Mouse (Mus musculus) embryo, embryonic 11.5 days (tissue): ENCODE results near the gene Hddc3.
"Not testable (repeated sequence)": the region's sequence is repeated elsewhere in the genome, so short reads cannot be mapped to it uniquely, and the experiment has no call there.

Source experiments
- DNase-seq: peaks from one replicate; pipeline ENCODE4 v3.0.0-alpha.2; 2012; ENCODE audit warnings: low read depth, low spot score

Gene Hddc3

GRCm38 (mm10) chr7:80369967-80370431 is 27.1 kb downstream of the Hddc3 start:
- no peak for DNase-seq

- DNase-seq = no peak
Observed at GRCm38 (mm10) chr7:80370649-80371040, 27.7 kb downstream of the Hddc3 start.

- DNase-seq = no peak
Observed at GRCm38 (mm10) chr7:80371041-80371751, 28.3 kb downstream of the Hddc3 start, which contains the start of gene Man2a2. TSS of gene Man2a2 (minus strand) at chr7:80371375.

GRCm38 (mm10) chr7:80372166-80372565 is 29.3 kb downstream of the Hddc3 start:
- DNase-seq = no peak

GRCm38 (mm10) chr7:80372667-80373066 is 29.8 kb downstream of the Hddc3 start:
- no peak for DNase-seq

GRCm38 (mm10) chr7:80373352-80373751 is 30.4 kb downstream of the Hddc3 start:
- DNase-seq = no peak

- DNase-seq = no peak
Observed at GRCm38 (mm10) chr7:80373850-80374249, 30.9 kb downstream of the Hddc3 start.

GRCm38 (mm10) chr7:80374280-80374679 is 31.4 kb downstream of the Hddc3 start:
- no peak for DNase-seq

GRCm38 (mm10) chr7:80374733-80375132 is 31.8 kb downstream of the Hddc3 start:
- no peak for DNase-seq

GRCm38 (mm10) chr7:80375376-80376039 is 32.6 kb downstream of the Hddc3 start:
- DNase-seq = no peak

GRCm38 (mm10) chr7:80376192-80376591 is 33.3 kb downstream of the Hddc3 start:
- no peak for DNase-seq

- no peak for DNase-seq
Observed at GRCm38 (mm10) chr7:80377471-80377870, 34.6 kb downstream of the Hddc3 start.

GRCm38 (mm10) chr7:80379531-80379930 is 36.6 kb downstream of the Hddc3 start:
- no peak for DNase-seq

- no peak for DNase-seq
Observed at GRCm38 (mm10) chr7:80382919-80383318, 40.0 kb downstream of the Hddc3 start.

GRCm38 (mm10) chr7:80386235-80386930 is 43.5 kb downstream of the Hddc3 start:
- peak; percentile 84 for DNase-seq

- DNase-seq = no peak
Observed at GRCm38 (mm10) chr7:80387033-80387632, 44.2 kb downstream of the Hddc3 start.

- DNase-seq = no peak
Observed at GRCm38 (mm10) chr7:80387633-80388543, 45.0 kb downstream of the Hddc3 start, which contains the start of gene Fes. TSS of gene Fes (minus strand) at chr7:80387946.

GRCm38 (mm10) chr7:80392119-80392518 is 49.2 kb downstream of the Hddc3 start:
- no peak for DNase-seq

- DNase-seq = no peak
Observed at GRCm38 (mm10) chr7:80394600-80394999, 51.7 kb downstream of the Hddc3 start.

- not testable (repeated sequence) for DNase-seq
Observed at GRCm38 (mm10) chr7:80396427-80396826, 53.5 kb downstream of the Hddc3 start.

GRCm38 (mm10) chr7:80397986-80398385 is 55.1 kb downstream of the Hddc3 start:
- DNase-seq = no peak
